Mouse (Mus musculus) CH12.LX (cell line): ENCODE results near the gene Mknk2. TPM values are rescaled to one million over a fixed set of nuclear protein-coding genes. Genes with fewer than 3 reads are reported as not detected.

Source experiments
- DNase-seq: peaks from one replicate; pipeline ENCODE4 v3.0.0-alpha.2; 2013; ENCODE audit errors: extremely low read depth
- H3K27ac ChIP-seq: 2 replicates; pipeline ENCODE4 v1.5.1; 2012; ENCODE audit warnings: low read depth, mild to moderate bottlenecking, control low read depth, moderate library complexity; ENCODE audit not compliant: insufficient read depth
- H3K27me3 ChIP-seq: replicated peaks from 2 replicates; pipeline ENCODE3; 2012; ENCODE audit warnings: inconsistent platforms
- H3K36me3 ChIP-seq, 2 experiments: replicated peaks in 1 of 2; 2 replicates each; pipeline versions ENCODE3 to v1.6.1; 2012; ENCODE audit warnings: inconsistent platforms in 1 of 2, low read length in 1 of 2, mild to moderate bottlenecking in 1 of 2, mixed read lengths in 1 of 2, moderate library complexity in 1 of 2; ENCODE audit not compliant: control insufficient read depth in 1 of 2, insufficient read depth in 1 of 2
- H3K4me1 ChIP-seq, 2 experiments: 2 replicates each; pipeline ENCODE4 v1.6.1; 2012; ENCODE audit warnings: inconsistent platforms in 1 of 2, moderate library complexity in 1 of 2; ENCODE audit not compliant: insufficient read depth in 2 of 2, control insufficient read depth in 1 of 2
- H3K4me2 ChIP-seq: 2 replicates; pipeline ENCODE4 v1.6.1; 2012; ENCODE audit warnings: low read depth, mild to moderate bottlenecking, control low read depth; ENCODE audit not compliant: poor library complexity, insufficient read depth, severe bottlenecking
- H3K4me3 ChIP-seq, 3 experiments: fragments of 150-350 bp in 1 of 3; sonication (generic) in 1 of 3; replicated peaks in 1 of 3; 2 replicates each; pipeline versions ENCODE3 to v1.5.1; 2011 to 2012; ENCODE audit warnings: low read depth in 2 of 3, low read length in 2 of 3, mild to moderate bottlenecking in 2 of 3, moderate library complexity in 2 of 3, control low read depth in 1 of 3, improper control_type of control experiment in 1 of 3, inconsistent platforms in 1 of 3, mixed read lengths in 1 of 3; ENCODE audit not compliant: poor library complexity in 1 of 3
- H3K79me2 ChIP-seq: replicated peaks from 2 replicates; pipeline ENCODE4 v1.6.1; 2012; ENCODE audit warnings: mild to moderate bottlenecking, moderate library complexity; ENCODE audit not compliant: control insufficient read depth, poor library complexity, insufficient read depth, severe bottlenecking; ENCODE audit errors: extremely low read depth
- H3K9ac ChIP-seq: 2 replicates; pipeline ENCODE4 v1.6.1; 2012; ENCODE audit warnings: low read depth, mild to moderate bottlenecking, control low read depth, moderate library complexity; ENCODE audit not compliant: insufficient read depth
- H3K9me3 ChIP-seq: replicated peaks from 2 replicates; pipeline ENCODE3; 2012; ENCODE audit warnings: low read length, inconsistent platforms, mixed read lengths
- BHLHE40 ChIP-seq: IDR thresholded peaks from 2 replicates; pipeline ENCODE4 v1.6.1; 2011; ENCODE audit warnings: mild to moderate bottlenecking, low read depth, low read length, improper control_type of control experiment
- CHD1 ChIP-seq: IDR thresholded peaks from 2 replicates; pipeline ENCODE4 v1.6.1; 2012; ENCODE audit warnings: low read depth, low read length, improper control_type of control experiment, inconsistent platforms
- CHD2 ChIP-seq: IDR thresholded peaks from 2 replicates; pipeline ENCODE4 v1.6.1; 2011; ENCODE audit warnings: low read length, improper control_type of control experiment
- CTCF ChIP-seq, 2 experiments: IDR thresholded peaks in 1 of 2; conservative IDR thresholded peaks in 1 of 2; 2 replicates each; pipeline ENCODE4 v1.5.1; 2011 to 2012; ENCODE audit warnings: low read depth in 2 of 2, low read length in 2 of 2, improper control_type of control experiment in 1 of 2, inconsistent platforms in 1 of 2, mild to moderate bottlenecking in 1 of 2, moderate library complexity in 1 of 2
- E2F4 ChIP-seq: IDR thresholded peaks from 2 replicates; pipeline ENCODE4 v1.6.1; 2011; ENCODE audit warnings: low read depth, low read length, improper control_type of control experiment; ENCODE audit not compliant: insufficient replicate concordance
- ELF1 ChIP-seq: IDR thresholded peaks from 2 replicates; pipeline ENCODE4 v1.6.1; 2014; ENCODE audit warnings: low read depth, mild to moderate bottlenecking, inconsistent platforms, low read length, improper control_type of control experiment
- EP300 ChIP-seq: IDR thresholded peaks from 2 replicates; pipeline ENCODE4 v1.6.1; 2011; ENCODE audit warnings: low read length, improper control_type of control experiment
- ETS1 ChIP-seq: conservative IDR thresholded peaks from 2 replicates; pipeline ENCODE4 v1.6.1; 2012; ENCODE audit warnings: low read depth, mild to moderate bottlenecking, inconsistent platforms, low read length, improper control_type of control experiment, moderate library complexity
- GABPA ChIP-seq: IDR thresholded peaks from 2 replicates; pipeline ENCODE4 v1.6.1; 2012; ENCODE audit warnings: low read depth, low read length, improper control_type of control experiment, inconsistent platforms; ENCODE audit not compliant: insufficient replicate concordance
- HCFC1 ChIP-seq: IDR thresholded peaks from 2 replicates; pipeline ENCODE4 v1.6.1; 2012; ENCODE audit warnings: low read depth, mild to moderate bottlenecking, inconsistent platforms, low read length, improper control_type of control experiment
- IRF4 ChIP-seq: IDR thresholded peaks from 2 replicates; pipeline ENCODE4 v1.6.1; 2014; ENCODE audit warnings: low read depth, mild to moderate bottlenecking, inconsistent platforms, low read length, improper control_type of control experiment
- JUN ChIP-seq: IDR thresholded peaks from 2 replicates; pipeline ENCODE4 v1.6.1; 2011; ENCODE audit warnings: low read depth, mild to moderate bottlenecking, low read length, improper control_type of control experiment, moderate library complexity; ENCODE audit not compliant: insufficient read depth
- JUND ChIP-seq: conservative IDR thresholded peaks from 2 replicates; pipeline ENCODE4 v1.6.1; 2011; ENCODE audit warnings: low read depth, low read length, improper control_type of control experiment
- KAT2A ChIP-seq: IDR thresholded peaks from 2 replicates; pipeline ENCODE4 v1.6.1; 2012; ENCODE audit warnings: low read length, improper control_type of control experiment, inconsistent platforms; ENCODE audit not compliant: insufficient replicate concordance
- MAFK ChIP-seq: IDR thresholded peaks from 2 replicates; pipeline ENCODE4 v1.6.1; 2011; ENCODE audit warnings: low read length, improper control_type of control experiment; ENCODE audit not compliant: insufficient replicate concordance
- MAX ChIP-seq: IDR thresholded peaks from 2 replicates; pipeline ENCODE4 v1.6.1; 2011; ENCODE audit warnings: low read length, improper control_type of control experiment
- MAZ ChIP-seq: IDR thresholded peaks from 2 replicates; pipeline ENCODE4 v1.6.1; 2012; ENCODE audit warnings: low read depth, mild to moderate bottlenecking, inconsistent platforms, low read length, improper control_type of control experiment, moderate library complexity
- MEF2A ChIP-seq: IDR thresholded peaks from 2 replicates; pipeline ENCODE4 v1.6.1; 2014; ENCODE audit warnings: low read depth, mild to moderate bottlenecking, inconsistent platforms, low read length, improper control_type of control experiment, borderline replicate concordance
- MXI1 ChIP-seq: IDR thresholded peaks from 2 replicates; pipeline ENCODE4 v1.6.1; 2011; ENCODE audit warnings: mild to moderate bottlenecking, low read depth, low read length, improper control_type of control experiment
- MYC ChIP-seq: IDR thresholded peaks from 2 replicates; pipeline ENCODE4 v1.6.1; 2011; ENCODE audit warnings: low read depth, mild to moderate bottlenecking, improper control_type of control experiment, low read length
- NELFE ChIP-seq: IDR thresholded peaks from 2 replicates; pipeline ENCODE4 v1.6.1; 2011; ENCODE audit warnings: low read depth, low read length, improper control_type of control experiment
- NRF1 ChIP-seq: IDR thresholded peaks from 2 replicates; pipeline ENCODE4 v1.6.1; 2014; ENCODE audit warnings: low read depth, mild to moderate bottlenecking, inconsistent platforms, low read length, improper control_type of control experiment, moderate library complexity
- PAX5 ChIP-seq: IDR thresholded peaks from 2 replicates; pipeline ENCODE4 v1.6.1; 2012; ENCODE audit warnings: low read length, inconsistent platforms, mixed read lengths
- POLR2A ChIP-seq: IDR thresholded peaks from 2 replicates; pipeline ENCODE4 v1.6.1; 2011; ENCODE audit warnings: low read depth, mild to moderate bottlenecking, improper control_type of control experiment, low read length
- POLR2AphosphoS2 ChIP-seq: IDR thresholded peaks from 2 replicates; pipeline ENCODE4 v1.6.1; 2011; ENCODE audit warnings: low read depth, low read length, improper control_type of control experiment
- RAD21 ChIP-seq: IDR thresholded peaks from 2 replicates; pipeline ENCODE4 v1.6.1; 2011; ENCODE audit warnings: low read depth, mild to moderate bottlenecking, low read length, improper control_type of control experiment, moderate library complexity
- RCOR1 ChIP-seq: conservative IDR thresholded peaks from 2 replicates; pipeline ENCODE4 v1.6.1; 2012; ENCODE audit warnings: low read depth, mild to moderate bottlenecking, inconsistent platforms, low read length, improper control_type of control experiment
- SIN3A ChIP-seq: IDR thresholded peaks from 2 replicates; pipeline ENCODE4 v1.6.1; 2012; ENCODE audit warnings: low read length, improper control_type of control experiment, inconsistent platforms
- SMC3 ChIP-seq: IDR thresholded peaks from 2 replicates; pipeline ENCODE4 v1.6.1; 2011; ENCODE audit warnings: low read depth, low read length, improper control_type of control experiment
- TBP ChIP-seq: conservative IDR thresholded peaks from 2 replicates; pipeline ENCODE4 v1.6.1; 2011; ENCODE audit warnings: low read depth, low read length, improper control_type of control experiment
- TCF12 ChIP-seq: IDR thresholded peaks from 2 replicates; pipeline ENCODE4 v1.6.1; 2014; ENCODE audit warnings: low read depth, mild to moderate bottlenecking, inconsistent platforms, low read length, improper control_type of control experiment
- UBTF ChIP-seq: IDR thresholded peaks from 2 replicates; pipeline ENCODE4 v1.6.1; 2012; ENCODE audit warnings: low read depth, mild to moderate bottlenecking, inconsistent platforms, low read length, improper control_type of control experiment, moderate library complexity
- USF1 ChIP-seq: IDR thresholded peaks from 2 replicates; pipeline ENCODE4 v1.6.1; 2014; ENCODE audit warnings: low read depth, mild to moderate bottlenecking, inconsistent platforms, low read length, improper control_type of control experiment
- USF2 ChIP-seq: conservative IDR thresholded peaks from 2 replicates; pipeline ENCODE4 v1.6.1; 2011; ENCODE audit warnings: low read depth, low read length, improper control_type of control experiment
- ZC3H11A ChIP-seq: IDR thresholded peaks from 2 replicates; pipeline ENCODE4 v1.6.1; 2012; ENCODE audit warnings: low read depth, mild to moderate bottlenecking, inconsistent platforms, low read length, improper control_type of control experiment
- ZKSCAN1 ChIP-seq: IDR thresholded peaks from 2 replicates; pipeline ENCODE4 v1.6.1; 2012; ENCODE audit warnings: low read depth, inconsistent platforms, low read length, improper control_type of control experiment, borderline replicate concordance
- ZMIZ1 ChIP-seq: IDR thresholded peaks from 2 replicates; pipeline ENCODE4 v1.6.1; 2012; ENCODE audit warnings: low read depth, mild to moderate bottlenecking, inconsistent platforms, low read length, improper control_type of control experiment
- ZNF384 ChIP-seq: IDR thresholded peaks from 2 replicates; pipeline ENCODE4 v1.6.1; 2012; ENCODE audit warnings: low read depth, low read length, improper control_type of control experiment, inconsistent platforms
- dilution Hi-C: fragments of 300-500 bp; cut with MboI; formaldehyde crosslinking; loops from 2 replicates; pipeline ENCODE4 v1.14.3; 2020; ENCODE audit warnings: low sequenced_read_pairs; ENCODE audit not compliant: extremely low pct_unique_long_range_greater_than_20kb, extremely low pct_ligation_motif_present
- in situ Hi-C: fragments of 300-500 bp; cut with MboI; formaldehyde crosslinking; loops from 3 replicates; pipeline ENCODE4 v1.14.3; 2019; ENCODE audit warnings: low sequenced_read_pairs, low pct_ligation_motif_present, low pct_unique_long_range_greater_than_20kb, mixed read lengths
- polyA plus RNA-seq: library from polyadenylated mRNA; unstranded; fragments of >175 nt; gene quantifications from 2 replicates; pipeline ENCODE4 v1.2.1, GENCODE M21; 2012; ENCODE audit warnings: low read depth; ENCODE audit not compliant: insufficient read length
- total RNA-seq, 2 experiments: library from RNA; depleted of rRNA; stranded (reverse); fragments of 300-350 nt in 1 of 2; fragments of >200 nt in 1 of 2; gene quantifications; 2 replicates each; pipeline ENCODE4 v1.2.3; 2012 to 2014

Mknk2 gene
- 91.5 and 110 TPM in 2 replicates for total RNA-seq (2012; rRNA removed)
- 121 and 138 TPM in 2 replicates for total RNA-seq (2014; rRNA removed)
- polyA plus RNA-seq: 175 and 199 TPM in 2 replicates

- H3K36me3 ChIP-seq: peaks cover 2 to 21% of the 10 kb centered on the region in 2 experiments
- H3K4me1 ChIP-seq: peaks cover 29 to 71% of the 10 kb centered on the region in 2 experiments
- DNase-seq: peak; percentile 80
- peak within 1 kb of the TSS; percentile 93 for H3K9ac ChIP-seq
- in situ Hi-C loops (loop anchor here (25.0 kb wide), 1 partner anchor 241 kb away; the partner anchor contains the start of gene Tcf3), dilution Hi-C loops (no loop called here)
- no peaks in the 10 kb centered on the region for H3K27me3 ChIP-seq
- peak within 1 kb of the TSS; percentile 77 for H3K4me2 ChIP-seq
- peak within 1 kb of the TSS; percentile 98 for H3K27ac ChIP-seq
- no peaks in the 10 kb centered on the region for H3K9me3 ChIP-seq
- TF ChIP-seq MAX (peak; percentile 59; the same call in 1 of the 2 replicates), SIN3A (peak; percentile 76; the same call in 1 of the 2 replicates), ETS1 (peak; percentile 71), MYC (0 out of 2 replicates have a peak, but pooled peaks have one; percentile 45), TCF12 (peak; percentile 73; the same call in 1 of the 2 replicates), EP300 (peak; percentile 34; the same call in 1 of the 2 replicates), MAFK (no peak), GABPA (no peak), RCOR1 (no peak), CHD1 (no peak), CTCF (conservative IDR thresholded peaks at IDR 0.05 in 1 of 2, IDR thresholded peaks at IDR 0.05 in 1 of 2; ENCODE audit: low read depth in 2 of 2, low read length in 2 of 2) (no peak), POLR2A (peak; percentile 63), MEF2A (peak; percentile 59; the same call in 1 of the 2 replicates), TBP (peak; percentile 11; the same call in 1 of the 2 replicates), USF1 (no peak), IRF4 (no peak; the same call in none of the 2 replicates), RAD21 (no peak; the same call in 1 of the 2 replicates), POLR2AphosphoS2 (no peak), NRF1 (peak; percentile 48; the same call in 1 of the 2 replicates), JUN (no peak), NELFE (no peak), MXI1 (peak; percentile 68), ZMIZ1 (peak; percentile 46; the same call in 1 of the 2 replicates), UBTF (peak; percentile 63; the same call in 1 of the 2 replicates), ZKSCAN1 (no peak), CHD2 (peak; percentile 90), ZNF384 (no peak), USF2 (no peak), BHLHE40 (peak; percentile 69), E2F4 (no peak), SMC3 (no peak; the same call in 1 of the 2 replicates), PAX5 (no peak), ELF1 (peak; percentile 44; the same call in 1 of the 2 replicates), ZC3H11A (no peak), JUND (no peak), HCFC1 (peak; percentile 48), MAZ (0 out of 2 replicates have a peak, but pooled peaks have one; percentile 81), KAT2A (no peak)
- peaks cover 30% of the 10 kb centered on the region for H3K79me2 ChIP-seq
- H3K4me3 ChIP-seq: peak within 1 kb of the TSS; percentile 72 to 95 (median 75)
These were observed at the start of gene Mknk2 for GRCm38 (mm10) chr10:80677942-80678436. Mknk2 (minus strand) TSS chr10:80678112.
